Mouse (Mus musculus) hindbrain, embryonic 12.5 days (tissue): ENCODE measurements at regions not wholly inside any gene's neighbourhood (a gene's known extent, or its start where the extent isn't known, plus 50 kb on each side); places are given as distances from the start of the nearest gene placed in this dataset.

Experiments
- ATAC-seq: fragments of 200-750 bp; cut with Nextera tagmentation; 2 replicates; pipeline ENCODE4 v1.8.0; 2017; ENCODE audit warnings: moderate TSS enrichment; ENCODE audit not compliant: low FRiP score
- H3K27ac ChIP-seq: fragments of 300-500 bp; sonication (generic); 2 replicates; pipeline ENCODE4 v1.5.1; 2016; ENCODE audit warnings: mild to moderate bottlenecking
- H3K27me3 ChIP-seq: fragments of 300-500 bp; sonication (generic); 2 replicates; pipeline ENCODE4 v1.6.1; 2016; ENCODE audit warnings: mild to moderate bottlenecking
- H3K36me3 ChIP-seq: fragments of 300-500 bp; sonication (generic); 2 replicates; pipeline ENCODE4 v1.6.1; 2016; ENCODE audit warnings: mild to moderate bottlenecking
- H3K4me1 ChIP-seq: fragments of 300-500 bp; sonication (generic); 2 replicates; pipeline ENCODE4 v1.6.1; 2016
- H3K4me2 ChIP-seq: fragments of 300-500 bp; sonication (generic); replicated peaks from 2 replicates; pipeline ENCODE4 v1.6.1; 2016; ENCODE audit warnings: mild to moderate bottlenecking
- H3K4me3 ChIP-seq: fragments of 300-500 bp; sonication (generic); 2 replicates; pipeline ENCODE4 v1.5.1; 2016; ENCODE audit warnings: mild to moderate bottlenecking
- H3K9ac ChIP-seq: fragments of 300-500 bp; sonication (generic); 2 replicates; pipeline ENCODE4 v1.6.1; 2016; ENCODE audit warnings: mild to moderate bottlenecking, moderate library complexity
- H3K9me3 ChIP-seq: fragments of 300-500 bp; sonication (generic); replicated peaks from 2 replicates; pipeline ENCODE4 v1.6.1; 2016; ENCODE audit warnings: mild to moderate bottlenecking
- WGBS: fragments of 180-500 bp; shearing (Covaris S2); methylation state at CpG from one replicate; pipeline ENCODE4 v1.1.7; 2016; 5-methylcytosine and 5-hydroxymethylcytosine counted together

- 52% methylated on average over 13 of the region's 13 CpGs for WGBS
- H3K27ac ChIP-seq, result no peak overlapping the region
- ATAC-seq, result no peak
- no peaks in the 10 kb centered on the region for H3K9me3 ChIP-seq
- H3K36me3 ChIP-seq, result no peaks in the 10 kb centered on the region
- H3K27me3 ChIP-seq, result no peaks in the 10 kb centered on the region
- no peak overlapping the region for H3K9ac ChIP-seq
- no peak overlapping the region for H3K4me2 ChIP-seq
- peaks cover 4% of the 10 kb centered on the region; the same call in 1 of the 2 replicates for H3K4me1 ChIP-seq
- no peak overlapping the region for H3K4me3 ChIP-seq
Observed at GRCm38 (mm10) chr12:107041927-107042652, 446.3 kb upstream of the 3110018I06Rik start.

- WGBS, result 94% methylated on average over 3 of the region's 3 CpGs
- Histone ChIP-seq H3K27me3 (no peaks in the 10 kb centered on the region), H3K4me2 (no peak overlapping the region), H3K9me3 (no peaks in the 10 kb centered on the region), H3K27ac (no peak overlapping the region), H3K9ac (no peak overlapping the region), H3K4me3 (no peak overlapping the region), H3K4me1 (peaks cover 7% of the 10 kb centered on the region; the same call in 1 of the 2 replicates), H3K36me3 (no peaks in the 10 kb centered on the region)
- no peak for ATAC-seq
Observed at GRCm38 (mm10) chr12:107046496-107046895, 441.9 kb upstream of the 3110018I06Rik start.

GRCm38 (mm10) chr12:107047059-107047531, 441.3 kb upstream of the 3110018I06Rik start:
- no peaks in the 10 kb centered on the region for H3K27me3 ChIP-seq
- no peaks in the 10 kb centered on the region for H3K9me3 ChIP-seq
- no peaks in the 10 kb centered on the region for H3K36me3 ChIP-seq
- WGBS, result 68% methylated on average over 13 of the region's 13 CpGs
- H3K4me1 ChIP-seq, result peaks cover 6% of the 10 kb centered on the region; the same call in 1 of the 2 replicates
- no peak overlapping the region for H3K4me2 ChIP-seq
- no peak for ATAC-seq
- no peak overlapping the region for H3K27ac ChIP-seq
- H3K9ac ChIP-seq, result no peak overlapping the region
- H3K4me3 ChIP-seq, result no peak overlapping the region

GRCm38 (mm10) chr12:107050891-107051635, 437.4 kb upstream of the 3110018I06Rik start:
- Histone ChIP-seq H3K27ac (no peak overlapping the region), H3K36me3 (no peaks in the 10 kb centered on the region), H3K9ac (no peak overlapping the region), H3K4me2 (no peak overlapping the region), H3K4me1 (0 out of 2 replicates have a peak, but pooled peaks cover 3% of the 10 kb centered on the region), H3K4me3 (no peak overlapping the region), H3K27me3 (no peaks in the 10 kb centered on the region), H3K9me3 (no peaks in the 10 kb centered on the region)
- ATAC-seq, result no peak
- WGBS, result 86% methylated on average over 7 of the region's 7 CpGs

GRCm38 (mm10) chr12:107052136-107052535, 436.3 kb upstream of the 3110018I06Rik start:
- Histone ChIP-seq H3K4me2 (no peak overlapping the region), H3K4me3 (no peak overlapping the region), H3K9me3 (no peaks in the 10 kb centered on the region), H3K27me3 (no peaks in the 10 kb centered on the region), H3K4me1 (0 out of 2 replicates have a peak, but pooled peaks cover 3% of the 10 kb centered on the region), H3K36me3 (no peaks in the 10 kb centered on the region), H3K9ac (no peak overlapping the region), H3K27ac (no peak overlapping the region)
- no peak for ATAC-seq
- WGBS, result 97% methylated on average over 6 of the region's 6 CpGs

- Histone ChIP-seq H3K4me1 (no peaks in the 10 kb centered on the region), H3K27me3 (no peaks in the 10 kb centered on the region), H3K27ac (no peak overlapping the region), H3K9me3 (no peaks in the 10 kb centered on the region), H3K36me3 (no peaks in the 10 kb centered on the region), H3K4me2 (no peak overlapping the region), H3K9ac (no peak overlapping the region), H3K4me3 (no peak overlapping the region)
- no peak for ATAC-seq
- WGBS, result 48% methylated on average over 5 of the region's 5 CpGs
Observed at GRCm38 (mm10) chr12:107056553-107056952, 431.9 kb upstream of the 3110018I06Rik start.

GRCm38 (mm10) chr12:107060514-107060913, 427.9 kb upstream of the 3110018I06Rik start:
- Histone ChIP-seq H3K27me3 (no peaks in the 10 kb centered on the region), H3K27ac (no peak overlapping the region), H3K4me3 (no peak overlapping the region), H3K4me2 (no peak overlapping the region), H3K36me3 (no peaks in the 10 kb centered on the region), H3K4me1 (no peaks in the 10 kb centered on the region), H3K9me3 (no peaks in the 10 kb centered on the region; the same call in 1 of the 2 replicates), H3K9ac (no peak overlapping the region)
- no peak for ATAC-seq
- 77% methylated on average over 3 of the region's 3 CpGs for WGBS

GRCm38 (mm10) chr12:107067346-107067745, 421.1 kb upstream of the 3110018I06Rik start:
- no peaks in the 10 kb centered on the region for H3K4me1 ChIP-seq
- 76% methylated on average over 2 of the region's 2 CpGs for WGBS

GRCm38 (mm10) chr12:107082541-107082940, 405.9 kb upstream of the 3110018I06Rik start:
- 62% methylated on average over 10 of the region's 10 CpGs for WGBS
- H3K4me3 ChIP-seq, result no peak overlapping the region
- H3K27ac ChIP-seq, result no peak overlapping the region; the same call in 1 of the 2 replicates
- no peak overlapping the region for H3K4me2 ChIP-seq
- ATAC-seq, result no peak; the same call in 1 of the 2 replicates
- no peaks in the 10 kb centered on the region for H3K27me3 ChIP-seq
- H3K9ac ChIP-seq, result no peak overlapping the region
- H3K36me3 ChIP-seq, result no peaks in the 10 kb centered on the region
- peaks cover 30% of the 10 kb centered on the region for H3K4me1 ChIP-seq
- H3K9me3 ChIP-seq, result no peaks in the 10 kb centered on the region

More at GRCm38 (mm10) chr12:107067346-107067745, 421.1 kb upstream of the 3110018I06Rik start:
- no peak overlapping the region for H3K4me3 ChIP-seq
- no peak overlapping the region for H3K27ac ChIP-seq
- no peaks in the 10 kb centered on the region; the same call in 1 of the 2 replicates for H3K9me3 ChIP-seq
- no peak for ATAC-seq
- no peaks in the 10 kb centered on the region for H3K36me3 ChIP-seq
- no peak overlapping the region for H3K9ac ChIP-seq
- no peaks in the 10 kb centered on the region for H3K27me3 ChIP-seq
- no peak overlapping the region for H3K4me2 ChIP-seq

- H3K4me2 ChIP-seq, result no peak overlapping the region
- no peak overlapping the region for H3K4me3 ChIP-seq
- no peaks in the 10 kb centered on the region for H3K36me3 ChIP-seq
- ATAC-seq, result no peak
- peak overlapping the region; percentile 62; the same call in 1 of the 2 replicates for H3K27ac ChIP-seq
- H3K9me3 ChIP-seq, result no peaks in the 10 kb centered on the region
- peaks cover 30% of the 10 kb centered on the region for H3K4me1 ChIP-seq
- WGBS, result 43% methylated on average over 14 of the region's 14 CpGs
- H3K9ac ChIP-seq, result no peak overlapping the region
- H3K27me3 ChIP-seq, result no peaks in the 10 kb centered on the region
Observed at GRCm38 (mm10) chr12:107085058-107085905, 403.1 kb upstream of the 3110018I06Rik start.

- H3K4me2 ChIP-seq, result no peak overlapping the region
- no peaks in the 10 kb centered on the region for H3K36me3 ChIP-seq
- 40% methylated on average over 16 of the region's 16 CpGs for WGBS
- no peaks in the 10 kb centered on the region for H3K9me3 ChIP-seq
- no peaks in the 10 kb centered on the region for H3K27me3 ChIP-seq
- 0 out of 2 replicates have a peak overlapping the region, but pooled peaks have one; percentile 3 for H3K27ac ChIP-seq
- no peak overlapping the region for H3K4me3 ChIP-seq
- ATAC-seq, result peak; percentile 64; the same call in 1 of the 2 replicates
- H3K4me1 ChIP-seq, result peaks cover 30% of the 10 kb centered on the region
- no peak overlapping the region for H3K9ac ChIP-seq
Observed at GRCm38 (mm10) chr12:107085906-107086655, 402.4 kb upstream of the 3110018I06Rik start.
